Mouse (Mus musculus) lung, postnatal 0 days (tissue): Measurements from ENCODE around the gene Tspo. TPM values are rescaled to one million over a fixed set of nuclear protein-coding genes. Genes with fewer than 3 reads are reported as not detected.

Source experiments
- ATAC-seq: fragments of 200-750 bp; cut with Nextera tagmentation; 2 replicates; pipeline ENCODE4 v1.8.0; 2017; ENCODE audit warnings: moderate library complexity
- DNase-seq: peaks from one replicate; pipeline ENCODE4 v3.0.0-alpha.2; 2016; ENCODE audit warnings: low spot score
- H3K27ac ChIP-seq: fragments of 300-500 bp; sonication (generic); 2 replicates; pipeline ENCODE4 v1.5.1; 2014; ENCODE audit warnings: antibody characterized with exemption, mild to moderate bottlenecking, low read length, mixed read lengths
- H3K27me3 ChIP-seq: fragments of 300-500 bp; sonication (generic); replicated peaks from 2 replicates; pipeline ENCODE4 v1.6.1; 2014; ENCODE audit warnings: low read length, mixed read lengths; ENCODE audit not compliant: insufficient read depth
- H3K36me3 ChIP-seq: fragments of 300-500 bp; sonication (generic); 2 replicates; pipeline ENCODE4 v1.6.1; 2014; ENCODE audit warnings: low read length, mixed read lengths; ENCODE audit not compliant: insufficient read depth
- H3K4me1 ChIP-seq: fragments of 300-500 bp; sonication (generic); 2 replicates; pipeline ENCODE4 v1.6.1; 2014; ENCODE audit warnings: antibody characterized with exemption, low read depth, low read length, mixed read lengths; ENCODE audit not compliant: insufficient read depth
- H3K4me2 ChIP-seq: fragments of 300-500 bp; sonication (generic); replicated peaks from 2 replicates; pipeline ENCODE4 v1.6.1; 2014; ENCODE audit warnings: low read depth, mild to moderate bottlenecking, low read length, moderate library complexity, mixed read lengths
- H3K4me3 ChIP-seq: fragments of 300-500 bp; sonication (generic); 2 replicates; pipeline ENCODE4 v1.5.1; 2014; ENCODE audit warnings: low read depth, low read length
- H3K9ac ChIP-seq: fragments of 300-500 bp; sonication (generic); replicated peaks from 2 replicates; pipeline ENCODE4 v1.6.1; 2014; ENCODE audit warnings: low read depth, mild to moderate bottlenecking
- H3K9me3 ChIP-seq: fragments of 300-500 bp; sonication (generic); 2 replicates; pipeline ENCODE4 v1.6.1; 2016; ENCODE audit warnings: low read length, mixed read lengths
- CTCF ChIP-seq: IDR thresholded peaks from 2 replicates; pipeline ENCODE4 v1.5.1; 2016; ENCODE audit warnings: antibody characterized with exemption, mild to moderate bottlenecking
- EP300 ChIP-seq: IDR thresholded peaks from 2 replicates; pipeline ENCODE4 v1.6.1; 2016; ENCODE audit warnings: antibody characterized with exemption, mild to moderate bottlenecking, control low read depth
- WGBS: fragments of 180-500 bp; shearing (Covaris S2); extraction: QIAGEN DNeasy Blood & Tissue Kit; methylation state at CpG from one replicate; pipeline ENCODE4 v1.1.7; 2014; 5-methylcytosine and 5-hydroxymethylcytosine counted together
- polyA plus RNA-seq: library from polyadenylated mRNA; unstranded; fragments of >200 nt; fragmentation: Nextera tagmentation; extraction: Ambion mirVana; gene quantifications from 2 replicates; pipeline ENCODE4 v1.2.1, GENCODE M21; 2015

Gene Tspo
- polyA plus RNA-seq, 1 experiment from 2014 or later, result 439 TPM

GRCm38 (mm10) chr15:83602372-83603045 lies 39.1 kb downstream of the Tspo start:
- H3K9ac ChIP-seq, result no peak overlapping the region
- peak; percentile 58 for DNase-seq
- H3K4me3 ChIP-seq, result no peak overlapping the region
- WGBS, result 38% methylated on average over 12 of the region's 13 CpGs
- ATAC-seq, result peak; percentile 72
- no peaks in the 10 kb centered on the region for H3K36me3 ChIP-seq
- no peaks in the 10 kb centered on the region for H3K9me3 ChIP-seq
- no peaks in the 10 kb centered on the region for H3K27me3 ChIP-seq
- no peak overlapping the region for H3K4me2 ChIP-seq
- TF ChIP-seq CTCF, result no peak
- TF ChIP-seq EP300, result no peak
- peak overlapping the region; percentile 43; the same call in 1 of the 2 replicates for H3K27ac ChIP-seq
- H3K4me1 ChIP-seq, result no peaks in the 10 kb centered on the region

- H3K4me1 ChIP-seq, result no peaks in the 10 kb centered on the region
- no peaks in the 10 kb centered on the region for H3K9me3 ChIP-seq
- no peaks in the 10 kb centered on the region for H3K27me3 ChIP-seq
- no peak for TF ChIP-seq CTCF
- TF ChIP-seq EP300, result no peak
- H3K36me3 ChIP-seq, result no peaks in the 10 kb centered on the region
- H3K9ac ChIP-seq, result no peak overlapping the region
- no peak for ATAC-seq
- DNase-seq, result no peak
- no peak overlapping the region for H3K4me3 ChIP-seq
- no peak overlapping the region for H3K4me2 ChIP-seq
- H3K27ac ChIP-seq, result peak overlapping the region; percentile 43; the same call in 1 of the 2 replicates
- WGBS, result 96% methylated on average over 1 of the region's 1 CpGs
Observed at GRCm38 (mm10) chr15:83603046-83603396, 39.6 kb downstream of the Tspo start.

- no peak overlapping the region for H3K9ac ChIP-seq
- ATAC-seq, result no peak
Observed at GRCm38 (mm10) chr15:83603426-83603825, 40.0 kb downstream of the Tspo start.

GRCm38 (mm10) chr15:83606216-83606615 lies 42.8 kb downstream of the Tspo start:
- Histone ChIP-seq H3K27ac (no peak overlapping the region), H3K4me2 (no peak overlapping the region), H3K36me3 (no peaks in the 10 kb centered on the region), H3K9me3 (no peaks in the 10 kb centered on the region), H3K4me3 (no peak overlapping the region), H3K9ac (no peak overlapping the region), H3K4me1 (no peaks in the 10 kb centered on the region), H3K27me3 (no peaks in the 10 kb centered on the region)
- no peak for TF ChIP-seq CTCF
- no peak for TF ChIP-seq EP300
- no peak for DNase-seq
- no peak for ATAC-seq
- WGBS, result 84% methylated on average over 11 of the region's 11 CpGs

More at GRCm38 (mm10) chr15:83603426-83603825, 40.0 kb downstream of the Tspo start:
- Histone ChIP-seq H3K27me3 (no peaks in the 10 kb centered on the region), H3K4me3 (no peak overlapping the region), H3K4me2 (no peak overlapping the region), H3K27ac (no peak overlapping the region), H3K4me1 (no peaks in the 10 kb centered on the region), H3K36me3 (no peaks in the 10 kb centered on the region), H3K9me3 (no peaks in the 10 kb centered on the region)
- DNase-seq, result no peak
- TF ChIP-seq EP300 (no peak), CTCF (no peak)
- 96% methylated on average over 7 of the region's 7 CpGs for WGBS

GRCm38 (mm10) chr15:83606700-83607099 lies 43.3 kb downstream of the Tspo start:
- Histone ChIP-seq H3K27me3 (no peaks in the 10 kb centered on the region), H3K9ac (no peak overlapping the region), H3K4me1 (no peaks in the 10 kb centered on the region), H3K27ac (no peak overlapping the region), H3K36me3 (no peaks in the 10 kb centered on the region), H3K9me3 (no peaks in the 10 kb centered on the region), H3K4me3 (no peak overlapping the region), H3K4me2 (no peak overlapping the region)
- TF ChIP-seq EP300 (no peak), CTCF (no peak)
- DNase-seq, result no peak
- WGBS, result 88% methylated on average over 8 of the region's 8 CpGs
- no peak for ATAC-seq

- DNase-seq (peak; percentile 85), ATAC-seq (peak; percentile 63)
- Histone ChIP-seq H3K4me2 (no peak overlapping the region), H3K9me3 (no peaks in the 10 kb centered on the region), H3K27ac (no peak overlapping the region), H3K36me3 (no peaks in the 10 kb centered on the region), H3K27me3 (no peaks in the 10 kb centered on the region), H3K4me3 (no peak overlapping the region), H3K9ac (no peak overlapping the region), H3K4me1 (no peaks in the 10 kb centered on the region)
- WGBS, result 42% methylated on average over 15 of the region's 15 CpGs
- no peak for TF ChIP-seq EP300
- peak; percentile 95 for TF ChIP-seq CTCF
Observed at GRCm38 (mm10) chr15:83607115-83607802, 43.9 kb downstream of the Tspo start.
